Mouse (Mus musculus): ENCODE results near the gene Gramd1b.

DNA sequence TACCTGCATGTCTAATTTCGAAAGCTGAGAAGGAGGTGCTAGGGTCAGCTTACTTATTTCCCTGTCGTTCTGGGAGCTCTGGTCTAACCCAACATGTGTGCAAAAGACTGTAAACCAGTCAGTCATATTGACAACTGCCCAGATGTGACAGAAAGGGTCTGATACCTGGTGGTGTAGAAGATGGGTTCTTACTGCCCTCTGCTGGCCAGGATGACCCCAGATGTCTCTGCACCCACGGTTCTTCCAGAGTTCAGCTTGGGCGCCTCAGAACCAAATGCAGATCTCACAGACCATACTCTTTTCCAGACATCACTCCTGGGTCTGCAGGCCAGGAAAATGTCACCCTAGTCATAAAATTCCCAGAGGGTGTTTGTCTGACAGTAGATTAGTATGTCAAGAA, 51.9 kb downstream of the Gramd1b start:
- TF ChIP-seq POLR2A (IDR thresholded peaks at IDR 0.05; ENCODE audit: insufficient read depth, low read depth, low read length) (no peak), CTCF (IDR thresholded peaks at IDR 0.05; ENCODE audit: insufficient read depth, low read depth, low read length) (no peak)
